In the genomic region with DNA sequence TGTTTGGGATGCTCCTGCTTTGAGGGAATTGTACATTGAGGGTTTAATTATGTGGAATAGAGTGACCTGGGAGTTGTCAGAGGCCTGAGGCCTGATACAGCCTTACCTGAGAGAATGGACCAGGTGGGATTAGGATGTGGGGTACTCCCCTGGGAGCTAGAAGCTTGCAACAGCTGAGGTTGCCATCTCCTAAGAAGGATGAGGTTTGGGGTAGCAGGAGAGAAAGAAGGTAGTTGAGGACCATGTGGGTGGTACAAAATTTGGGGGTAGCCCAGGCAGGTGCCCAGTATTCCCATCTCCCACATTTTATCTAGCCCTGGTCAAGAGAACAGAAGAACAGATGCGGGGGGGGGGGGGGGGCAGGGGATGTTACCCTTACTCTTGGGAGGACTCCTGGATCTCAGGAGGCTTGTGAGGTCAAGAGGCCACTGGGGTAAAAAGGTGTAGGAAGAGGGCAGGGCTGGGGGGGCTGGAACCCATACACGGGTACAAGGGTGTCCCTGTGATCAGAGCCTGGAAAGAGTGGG, we compare ENCODE assay signal across 9 mouse cellular contexts. TPM values are rescaled to one million over a fixed set of nuclear protein-coding genes. Genes with fewer than 3 reads are reported as not detected.
A peak's percentile ranks its signal among the peaks of the same experiment; 100 is the strongest.
DNase-seq lines count a peak whose midpoint lies in the region; ATAC-seq and TF ChIP-seq lines count a peak whose summit lies in the region.
"Had no signal": no experiment of that assay in that cellular context is flagged by ENCODE, and none has a peak within 500 bp of the region (broad histone marks: within the 10 kb centered on the region; RNA-seq: fewer than 3 reads in every experiment).

No protein-coding gene starts in this region.

- H3K79me2 ChIP-seq in heart, adult 2 months (replicated peaks; ENCODE audit: control insufficient read depth, insufficient read depth, low read length) = no peaks in the 10 kb centered on the region

- no peaks in the 10 kb centered on the region for H3K27me3 ChIP-seq in heart, embryonic 14.5 days (ENCODE audit: control insufficient read depth, insufficient read depth, low read length)
- H3K27me3 ChIP-seq in heart, adult 2 months (ENCODE audit: control insufficient read depth, insufficient read depth, low read length) = no peaks in the 10 kb centered on the region
- no peaks in the 10 kb centered on the region for H3K27me3 ChIP-seq in forebrain, postnatal 0 days (ENCODE audit: insufficient read depth, low read length)
- no peaks in the 10 kb centered on the region for H3K27me3 ChIP-seq in midbrain, embryonic 12.5 days

- no peak for ATAC-seq in heart, embryonic 14.5 days (ENCODE audit: insufficient number of reproducible peaks, insufficient read depth, low FRiP score, low read depth)
- no peak for ATAC-seq in forebrain, postnatal 0 days
- ATAC-seq in midbrain, embryonic 12.5 days (ENCODE audit: low FRiP score, low read depth) = no peak

- DNase-seq in heart, adult 2 months = no peak
- DNase-seq in forebrain, postnatal 0 days = no peak
- DNase-seq in ovary, postnatal 14 days (ENCODE audit: low spot score) = no peak
- no peak for DNase-seq in lung, postnatal 36 days
- DNase-seq in retina, embryonic 14.5 days (ENCODE audit: low spot score) = no peak
- DNase-seq: right cerebral cortex, postnatal 25 days had no signal

- H3K4me3 ChIP-seq in heart, embryonic 14.5 days (ENCODE audit: control insufficient read depth in 1 of 2, insufficient read depth in 1 of 2, low read depth in 1 of 2, low read length in 2 of 2) = peak overlapping the region; percentile 35 to 56; a peak in 3 of 4 replicates
- no peak overlapping the region for H3K4me3 ChIP-seq in heart, adult 2 months
- H3K4me3 ChIP-seq in bone marrow macrophage, adult 2 months (ENCODE audit: insufficient read depth, low read length) = peak overlapping the region; percentile 46; the same call in 1 of the 2 replicates
- H3K4me3 ChIP-seq in forebrain, postnatal 0 days (ENCODE audit: low read depth, low read length) = peak overlapping the region; percentile 84
- H3K4me3 ChIP-seq in midbrain, embryonic 12.5 days = peak overlapping the region; percentile 72

- peak overlapping the region; percentile 71 for H3K4me2 ChIP-seq in heart, embryonic 14.5 days (ENCODE audit: low read length)
- peak overlapping the region; percentile 80 for H3K4me2 ChIP-seq in forebrain, postnatal 0 days (ENCODE audit: low read depth)
- H3K4me2 ChIP-seq in midbrain, embryonic 12.5 days (replicated peaks) = peak overlapping the region; percentile 91

- H3K4me1 ChIP-seq in heart, embryonic 14.5 days (ENCODE audit: control insufficient read depth in 2 of 2, insufficient read depth in 2 of 2, low read length in 2 of 2) = peaks cover 15 to 51% of the 10 kb centered on the region in 2 experiments
- peaks cover 3% of the 10 kb centered on the region; the same call in 1 of the 2 replicates for H3K4me1 ChIP-seq in heart, adult 2 months (ENCODE audit: control insufficient read depth, insufficient read depth, low read length)
- peaks cover 22% of the 10 kb centered on the region for H3K4me1 ChIP-seq in bone marrow macrophage, adult 2 months (ENCODE audit: control insufficient read depth, insufficient read depth, low read length)
- H3K4me1 ChIP-seq in forebrain, postnatal 0 days (ENCODE audit: insufficient read depth) = peaks cover 42% of the 10 kb centered on the region
- H3K4me1 ChIP-seq in midbrain, embryonic 12.5 days = peaks cover 73% of the 10 kb centered on the region

- no peaks in the 10 kb centered on the region for H3K36me3 ChIP-seq in heart, embryonic 14.5 days (ENCODE audit: control insufficient read depth, insufficient read depth, low read length)
- H3K36me3 ChIP-seq in heart, adult 2 months (ENCODE audit: control insufficient read depth, insufficient read depth, low read length) = no peaks in the 10 kb centered on the region
- H3K36me3 ChIP-seq in forebrain, postnatal 0 days (ENCODE audit: insufficient read depth) = no peaks in the 10 kb centered on the region
- H3K36me3 ChIP-seq in midbrain, embryonic 12.5 days = no peaks in the 10 kb centered on the region

- no peak for TF ChIP-seq POLR2A in heart, adult 2 months (IDR thresholded peaks at IDR 0.05; ENCODE audit: insufficient read depth, low read depth, low read length)
- no peak for TF ChIP-seq POLR2A in bone marrow macrophage, adult 2 months (IDR thresholded peaks at IDR 0.05; ENCODE audit: borderline replicate concordance, low read depth, low read length)

- H3K9ac ChIP-seq in heart, embryonic 14.5 days (ENCODE audit: low read length) = peak overlapping the region; percentile 83
- H3K9ac ChIP-seq in heart, adult 2 months (ENCODE audit: low read depth, low read length) = no peak overlapping the region
- H3K9ac ChIP-seq in forebrain, postnatal 0 days = peak overlapping the region; percentile 88
- H3K9ac ChIP-seq in midbrain, embryonic 12.5 days (replicated peaks) = peak overlapping the region; percentile 94

- TF ChIP-seq EP300 in heart, adult 2 months (IDR thresholded peaks at IDR 0.05; ENCODE audit: insufficient read depth, low read depth, low read length) = no peak

- TF ChIP-seq CTCF in heart, adult 2 months (IDR thresholded peaks at IDR 0.05) = no peak
- no peak for TF ChIP-seq CTCF in bone marrow macrophage, adult 2 months (IDR thresholded peaks at IDR 0.05; ENCODE audit: low read depth, low read length)
- TF ChIP-seq CTCF in forebrain, postnatal 0 days (IDR thresholded peaks at IDR 0.05; ENCODE audit: low read depth) = no peak

- H3K9me3 ChIP-seq in heart, embryonic 14.5 days (ENCODE audit: control insufficient read depth, low read length) = no peaks in the 10 kb centered on the region
- H3K9me3 ChIP-seq in forebrain, postnatal 0 days (ENCODE audit: low read length) = no peaks in the 10 kb centered on the region
- no peaks in the 10 kb centered on the region for H3K9me3 ChIP-seq in midbrain, embryonic 12.5 days

- intact Hi-C loops in heart, adult 2 months (cut with DNase I) = no loop called here

- H3K27ac ChIP-seq in heart, embryonic 14.5 days (replicated peaks in 1 of 2; ENCODE audit: control insufficient read depth in 1 of 2, insufficient read depth in 1 of 2, low read depth in 2 of 2, low read length in 2 of 2) = peak overlapping the region; percentile 24 to 78; a peak in 2 of 4 replicates
- H3K27ac ChIP-seq in heart, adult 2 months = no peak overlapping the region
- no peak overlapping the region for H3K27ac ChIP-seq in bone marrow macrophage, adult 2 months (ENCODE audit: insufficient read depth, low read depth, low read length)
- H3K27ac ChIP-seq in forebrain, postnatal 0 days (ENCODE audit: low read depth, low read length) = peak overlapping the region; percentile 96
- H3K27ac ChIP-seq in midbrain, embryonic 12.5 days (replicated peaks) = peak overlapping the region; percentile 94

- 0% methylated on average over 1 of the region's 2 CpGs for WGBS in heart, embryonic 14.5 days
- 29% methylated on average over 2 of the region's 2 CpGs for WGBS in heart, adult 2 months
- WGBS in forebrain, postnatal 0 days = 17% methylated on average over 2 of the region's 2 CpGs
- WGBS in midbrain, embryonic 12.5 days = 0% methylated on average over 1 of the region's 2 CpGs

RNA-seq across cellular contexts. Expression of a gene that starts 2.8 kb away (rescaled TPM):
- 3.4 and 6.0 TPM in 2 replicates for polyA plus RNA-seq in heart, embryonic 14.5 days (2014; fragmentation: Nextera tagmentation; extraction: Ambion mirVana)
- 1 to 10 TPM; 5.2 to 5.7 TPM for total RNA-seq in heart, adult 2 months (2021)
- polyA plus RNA-seq in heart, adult 2 months (2012; rRNA removed) = 6.9 and 9.8 TPM in 2 replicates
- 31.1 and 34.0 TPM in 2 replicates for polyA plus RNA-seq in bone marrow macrophage, adult 2 months (2012; ENCODE audit: insufficient read depth, insufficient read length, missing spikeins)
- 214 and 230 TPM in 2 replicates for total RNA-seq in forebrain, postnatal 0 days (2014; rRNA removed)
- polyA plus RNA-seq in forebrain, postnatal 0 days (2015; fragmentation: Nextera tagmentation; extraction: Ambion mirVana) = 12.1 and 14.3 TPM in 2 replicates
- polyA plus RNA-seq in midbrain, embryonic 12.5 days (2016; fragmentation: Nextera tagmentation; extraction: Ambion mirVana) = 23.9 and 30.2 TPM in 2 replicates

RNA-seq across cellular contexts. Expression of a gene that starts 4.3 kb away (rescaled TPM):
- polyA plus RNA-seq in heart, embryonic 14.5 days (2014; fragmentation: Nextera tagmentation; extraction: Ambion mirVana) = 185 and 198 TPM in 2 replicates
- 1,000 to 10,000 TPM; 1,139 to 1,355 TPM for total RNA-seq in heart, adult 2 months (2021)
- 701 and 889 TPM in 2 replicates for polyA plus RNA-seq in heart, adult 2 months (2012; rRNA removed)
- 46.4 and 51.3 TPM in 2 replicates for polyA plus RNA-seq in bone marrow macrophage, adult 2 months (2012; ENCODE audit: insufficient read depth, insufficient read length, missing spikeins)
- 45.1 and 47.7 TPM in 2 replicates for total RNA-seq in forebrain, postnatal 0 days (2014; rRNA removed)
- polyA plus RNA-seq in forebrain, postnatal 0 days (2015; fragmentation: Nextera tagmentation; extraction: Ambion mirVana) = 47.9 and 51.5 TPM in 2 replicates
- polyA plus RNA-seq in midbrain, embryonic 12.5 days (2016; fragmentation: Nextera tagmentation; extraction: Ambion mirVana) = 50.7 and 57.9 TPM in 2 replicates

RNA-seq across cellular contexts. Expression of a gene that starts 19.2 kb away (rescaled TPM):
- 15.0 and 16.6 TPM in 2 replicates for polyA plus RNA-seq in heart, embryonic 14.5 days (2014; fragmentation: Nextera tagmentation; extraction: Ambion mirVana)
- 1 to 10 TPM; 4.1 to 4.9 TPM for total RNA-seq in heart, adult 2 months (2021)
- polyA plus RNA-seq in heart, adult 2 months (2012; rRNA removed) = 6.1 and 7.4 TPM in 2 replicates
- polyA plus RNA-seq in bone marrow macrophage, adult 2 months (2012; ENCODE audit: insufficient read depth, insufficient read length, missing spikeins) = 20.4 and 25.8 TPM in 2 replicates
- 31.9 and 43.9 TPM in 2 replicates for total RNA-seq in forebrain, postnatal 0 days (2014; rRNA removed)
- polyA plus RNA-seq in forebrain, postnatal 0 days (2015; fragmentation: Nextera tagmentation; extraction: Ambion mirVana) = 12.7 and 15.7 TPM in 2 replicates
- polyA plus RNA-seq in midbrain, embryonic 12.5 days (2016; fragmentation: Nextera tagmentation; extraction: Ambion mirVana) = 45.3 and 49.2 TPM in 2 replicates

RNA-seq across cellular contexts. Expression of a gene that starts 24.0 kb away (rescaled TPM):
- polyA plus RNA-seq in heart, embryonic 14.5 days (2014; fragmentation: Nextera tagmentation; extraction: Ambion mirVana) = 22.2 and 27.5 TPM in 2 replicates
- total RNA-seq in heart, adult 2 months (2021) = 10 to 100 TPM; 18.1 to 22.8 TPM
- 11.5 and 17.6 TPM in 2 replicates for polyA plus RNA-seq in heart, adult 2 months (2012; rRNA removed)
- polyA plus RNA-seq in bone marrow macrophage, adult 2 months (2012; ENCODE audit: insufficient read depth, insufficient read length, missing spikeins) = 77.6 and 78.1 TPM in 2 replicates
- 47.6 and 52.7 TPM in 2 replicates for total RNA-seq in forebrain, postnatal 0 days (2014; rRNA removed)
- polyA plus RNA-seq in forebrain, postnatal 0 days (2015; fragmentation: Nextera tagmentation; extraction: Ambion mirVana) = 48.0 and 49.7 TPM in 2 replicates
- polyA plus RNA-seq in midbrain, embryonic 12.5 days (2016; fragmentation: Nextera tagmentation; extraction: Ambion mirVana) = 89.4 and 96.5 TPM in 2 replicates

RNA-seq across cellular contexts. Expression of a gene that starts 28.6 kb away (rescaled TPM):
- 454 and 540 TPM in 2 replicates for polyA plus RNA-seq in heart, embryonic 14.5 days (2014; fragmentation: Nextera tagmentation; extraction: Ambion mirVana)
- total RNA-seq in heart, adult 2 months (2021) = 100 to 1,000 TPM; 284 to 340 TPM
- polyA plus RNA-seq in heart, adult 2 months (2012; rRNA removed) = 469 and 750 TPM in 2 replicates
- 1,001 and 1,002 TPM in 2 replicates for polyA plus RNA-seq in bone marrow macrophage, adult 2 months (2012; ENCODE audit: insufficient read depth, insufficient read length, missing spikeins)
- total RNA-seq in forebrain, postnatal 0 days (2014; rRNA removed) = 246 and 261 TPM in 2 replicates
- 574 and 668 TPM in 2 replicates for polyA plus RNA-seq in forebrain, postnatal 0 days (2015; fragmentation: Nextera tagmentation; extraction: Ambion mirVana)
- polyA plus RNA-seq in midbrain, embryonic 12.5 days (2016; fragmentation: Nextera tagmentation; extraction: Ambion mirVana) = 552 and 567 TPM in 2 replicates

Comparison
In these comparisons a context has a peak if more than half of its experiments do, and no peak if none do; other contexts are left out.
1. H3K27ac ChIP-seq: peak in heart, embryonic 14.5 days (2 of 2), forebrain, postnatal 0 days (single experiment) and midbrain, embryonic 12.5 days (single experiment); none in heart, adult 2 months (single experiment) and bone marrow macrophage, adult 2 months (single experiment).
2. Peak in every context shown above with its lines, with median percentiles within 50 percentile points of each other: H3K4me2 ChIP-seq.